Mouse (Mus musculus) layer of hippocampus, postnatal 14 days (tissue): ENCODE measurements around the gene Gm49373. TPM values are rescaled to one million over a fixed set of nuclear protein-coding genes. Genes with fewer than 3 reads are reported as not detected.
A peak's percentile ranks its signal among the peaks of the same experiment; 100 is the strongest.

ENCODE experiments used
- DNase-seq, 2 experiments: peaks; one replicate each; pipeline ENCODE4 v3.0.0; 2021 to 2022; ENCODE audit warnings: low spot score in 2 of 2, mixed read lengths in 1 of 2
- long read RNA-seq, 2 experiments: library from polyadenylated mRNA; stranded (forward); transcript quantifications; one replicate each; pipeline ENCODE4 v2.0.0; 2021
- total RNA-seq, 2 experiments: library from RNA; stranded (reverse); gene quantifications; 2 replicates each; pipeline ENCODE4 v1.2.3; 2021

Gm49373 gene
- total RNA-seq: 1 to 10 TPM in 1 of 2 experiments, under 1 TPM in 1; 0.55 to 1.6 TPM
- long read RNA-seq, experiment 1: 0 reads
- long read RNA-seq, experiment 2: 0 reads

DNA sequence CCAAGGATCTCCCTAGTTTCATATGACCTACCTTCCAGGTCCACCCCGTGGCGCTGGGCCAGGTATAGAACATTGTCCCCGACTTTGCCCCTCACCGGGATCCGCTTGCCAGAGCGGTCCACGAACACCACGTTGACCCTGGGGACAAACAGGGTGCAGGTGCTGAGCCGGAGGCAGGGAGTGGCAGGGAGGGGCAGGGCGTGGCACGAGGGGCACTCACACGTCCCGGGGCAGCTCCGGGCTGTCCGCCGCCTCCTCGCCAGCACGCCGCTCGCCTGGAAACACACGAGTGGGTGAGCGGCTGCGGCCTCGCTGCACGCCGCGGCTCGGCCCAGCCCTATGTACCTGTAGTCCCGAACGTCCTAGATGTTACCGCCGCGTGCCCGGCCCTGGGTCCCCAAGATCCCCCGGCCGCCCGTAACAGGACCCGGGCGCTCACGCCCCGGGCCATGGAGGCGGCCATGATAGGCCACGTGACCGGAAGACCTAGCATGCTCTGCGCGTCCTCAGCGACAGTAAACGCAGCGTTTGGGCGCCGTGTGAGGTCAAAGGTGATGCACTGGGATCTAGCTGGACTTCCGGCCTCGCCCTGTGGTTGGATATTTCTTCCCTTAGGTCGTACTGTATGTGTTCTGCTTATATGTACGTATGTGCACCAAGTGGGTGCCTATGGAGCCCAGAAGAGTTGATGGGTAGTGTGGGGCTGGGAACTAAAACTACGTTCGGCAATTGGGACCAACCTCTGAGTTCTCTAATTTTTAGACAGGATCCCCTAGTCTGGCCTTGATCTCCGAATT is at the start of gene Gm49373, which contains the start of gene Fdx1l:
Gm49373 (minus strand) TSS at position 53 of the 797 bp plus-strand sequence.
Fdx1l (minus strand) TSS at position 571 of the 797 bp plus-strand sequence.
- DNase-seq: peak; percentile 88 to 94

DNA sequence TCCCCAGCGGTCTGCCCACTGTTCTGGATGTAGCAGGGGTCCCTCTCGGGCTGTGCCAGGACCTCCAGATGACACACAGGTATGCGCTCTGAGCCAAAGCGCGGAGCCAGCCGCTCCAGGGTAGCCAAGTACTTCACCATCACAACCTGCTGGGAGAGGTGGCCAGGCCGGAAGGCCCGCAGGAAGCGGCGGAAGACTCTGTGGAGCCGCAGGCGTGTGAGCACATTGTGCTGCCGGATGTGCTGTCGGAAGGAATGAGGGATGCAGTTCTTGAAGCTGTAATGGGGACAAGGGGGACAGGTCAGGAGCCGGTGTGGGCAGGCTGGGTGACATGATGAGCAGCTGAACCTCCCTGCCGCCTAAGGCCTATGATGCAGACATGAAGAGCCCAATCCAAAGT is 48.6 kb upstream of the Gm49373 start:
- no peak for DNase-seq

DNA sequence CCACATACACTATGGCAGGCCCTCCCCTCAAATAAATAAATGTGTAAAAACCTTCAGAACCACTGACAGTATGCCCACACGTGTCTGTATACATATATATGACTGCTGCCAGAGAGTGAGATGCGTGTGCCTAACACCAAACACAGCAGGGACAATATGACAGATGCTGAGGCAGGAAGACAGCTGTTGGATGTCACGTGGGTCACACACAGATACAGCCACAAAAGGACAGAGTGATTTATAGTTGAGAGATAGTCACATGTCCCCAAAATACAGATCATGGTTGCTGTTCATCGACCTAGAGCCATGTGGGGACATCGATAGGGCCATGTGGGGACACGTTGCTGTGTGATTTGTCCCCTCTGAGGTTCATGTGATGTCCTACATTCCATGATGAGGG is 44.2 kb upstream of the Gm49373 start:
- DNase-seq: no peak

DNA sequence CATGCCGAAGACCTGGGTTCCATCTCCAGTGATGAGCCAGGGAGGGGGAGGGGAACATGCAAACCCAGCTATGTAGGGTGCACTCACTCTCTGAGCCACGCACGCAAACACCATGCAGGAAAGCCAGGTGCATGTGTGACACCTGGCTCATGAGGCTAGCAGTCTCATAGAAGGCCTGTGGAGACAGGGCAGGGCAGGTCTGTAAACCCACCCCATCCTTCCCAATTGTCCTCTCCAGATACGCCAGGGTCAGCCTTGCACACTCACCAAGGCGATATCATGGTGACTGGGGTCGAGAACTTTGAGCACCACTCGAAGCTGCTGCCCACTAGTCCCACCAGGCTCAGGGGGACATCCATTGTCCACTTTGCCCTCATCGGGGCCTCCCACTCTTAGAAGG is 42.2 kb upstream of the Gm49373 start:
- DNase-seq: no peak

DNA sequence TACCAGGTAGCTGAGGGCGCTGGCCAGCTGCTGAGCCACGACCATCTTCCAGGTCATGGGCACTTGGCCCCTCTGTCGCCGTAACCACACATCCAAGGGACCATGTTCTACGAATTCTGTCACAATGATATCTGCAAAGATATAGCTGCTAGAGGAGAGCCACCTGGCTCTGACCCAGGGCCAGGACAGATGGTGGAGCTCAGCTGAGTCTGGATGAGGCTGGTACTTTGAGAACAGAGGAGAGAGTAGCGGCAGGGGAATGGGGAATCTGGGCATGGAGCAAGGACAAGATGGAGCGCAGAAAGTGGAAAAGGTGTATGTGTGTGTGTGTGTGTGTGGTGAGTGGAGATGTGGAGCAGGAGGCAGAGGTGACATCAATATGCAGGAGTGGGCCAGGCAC is 41.3 kb upstream of the Gm49373 start:
- no peak for DNase-seq

DNA sequence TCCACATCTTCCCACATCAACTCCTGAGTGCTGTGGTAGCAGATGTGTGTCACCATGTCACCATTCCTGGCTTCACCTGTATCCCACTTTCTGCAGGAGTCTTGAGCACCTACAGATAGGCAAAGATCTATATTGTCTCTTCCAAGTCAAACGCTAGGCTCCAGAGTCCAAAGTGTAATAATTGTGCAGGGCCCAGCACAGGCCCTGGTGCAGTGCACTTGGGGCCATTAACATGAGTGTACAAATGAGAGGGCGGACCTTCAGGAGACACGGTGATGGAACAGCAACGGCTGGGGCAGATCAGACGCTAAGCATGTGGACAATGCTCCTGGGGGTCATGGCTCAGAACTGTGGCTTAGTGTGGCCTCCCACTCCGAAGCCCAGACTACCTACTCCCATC is 40.9 kb upstream of the Gm49373 start:
- no peak for DNase-seq

DNA sequence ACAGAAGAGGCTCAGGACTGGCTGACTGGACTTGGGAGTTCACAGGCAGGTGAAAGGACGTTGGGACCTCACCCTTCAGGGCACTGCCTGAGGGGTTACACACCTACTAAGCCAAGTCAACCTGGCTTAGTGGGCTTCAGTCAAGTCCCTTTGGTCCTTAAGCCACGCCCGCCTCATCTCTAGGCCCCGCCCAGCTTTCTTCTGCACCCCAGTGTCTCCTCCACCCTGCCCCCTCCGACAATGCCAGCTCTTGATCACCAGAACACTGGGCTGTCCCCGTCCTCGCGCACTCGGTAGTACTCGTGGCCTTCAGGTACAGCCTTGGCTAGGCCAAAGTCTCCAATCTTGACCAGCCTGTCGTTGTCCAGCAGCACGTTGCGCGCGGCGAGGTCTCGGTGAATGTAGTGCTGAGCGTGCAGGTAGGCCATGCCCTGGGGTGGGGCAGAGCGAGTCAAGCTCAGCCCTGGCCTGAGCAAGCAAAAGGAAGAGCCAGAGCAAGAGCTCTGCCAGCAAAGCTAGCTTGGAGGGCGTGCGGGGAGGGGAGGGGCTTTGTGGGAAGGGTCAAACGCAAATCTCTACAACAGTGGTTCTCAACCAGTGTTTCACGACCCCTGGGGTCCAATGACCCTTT is 34.8 kb upstream of the Gm49373 start:
- no peak for DNase-seq

DNA sequence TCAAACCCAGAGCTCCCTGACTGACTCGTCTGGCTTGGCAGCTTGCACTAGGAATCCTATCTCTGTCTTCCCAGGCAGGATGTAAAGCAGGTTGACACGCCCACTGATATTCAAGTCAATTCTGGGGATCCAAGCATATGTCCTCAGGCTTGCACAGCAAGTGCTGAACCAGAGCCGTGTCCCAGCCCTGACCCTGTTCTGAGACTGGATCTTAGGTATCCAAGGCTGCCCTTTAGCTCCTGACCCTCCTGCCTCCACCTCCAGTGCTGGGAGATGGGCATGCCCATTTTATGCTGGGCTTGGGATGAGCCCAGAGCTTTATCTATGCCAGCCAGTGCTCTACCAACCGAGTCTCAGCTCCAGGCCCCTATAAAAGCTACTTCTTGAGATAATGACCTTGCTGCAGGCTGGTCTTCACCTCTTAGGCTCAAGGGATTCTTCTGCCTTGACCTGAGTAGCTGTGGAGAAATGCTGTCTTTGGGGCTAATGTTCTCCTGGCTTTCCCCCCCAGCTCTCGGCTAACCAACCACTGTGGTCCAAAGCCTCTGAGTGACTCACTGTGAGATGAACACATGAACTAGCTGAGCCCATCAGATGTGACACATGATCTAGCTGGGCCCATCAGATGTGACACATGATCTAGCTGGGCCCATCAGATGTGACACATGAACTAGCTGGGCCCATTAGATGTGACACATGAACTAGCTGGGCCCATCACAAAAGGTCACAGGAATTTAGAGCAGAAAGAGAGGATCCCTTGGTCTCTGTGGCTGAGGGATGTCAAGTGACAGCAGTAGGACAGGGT is 33.1 kb upstream of the Gm49373 start:
- DNase-seq: no peak

DNA sequence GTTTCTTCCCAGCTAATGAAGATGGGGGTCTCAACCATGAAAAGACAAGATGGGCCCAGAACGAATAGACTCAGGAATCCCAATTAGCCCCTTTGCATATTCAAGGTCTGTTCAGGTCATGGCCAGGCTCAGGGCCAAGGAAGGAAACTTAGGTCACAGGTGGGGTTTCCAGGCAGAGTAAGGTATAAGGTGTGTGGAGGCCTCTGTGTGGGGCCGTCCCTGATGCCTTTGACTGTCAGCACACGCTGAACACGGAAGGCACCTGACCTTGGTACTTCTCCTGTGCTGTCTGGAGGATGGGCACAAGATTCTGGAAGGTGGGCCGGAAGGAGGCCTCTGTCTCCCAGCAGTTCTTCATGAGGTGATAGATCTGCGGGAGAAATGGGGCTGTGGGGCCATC is 31.9 kb upstream of the Gm49373 start:
- no peak for DNase-seq

DNA sequence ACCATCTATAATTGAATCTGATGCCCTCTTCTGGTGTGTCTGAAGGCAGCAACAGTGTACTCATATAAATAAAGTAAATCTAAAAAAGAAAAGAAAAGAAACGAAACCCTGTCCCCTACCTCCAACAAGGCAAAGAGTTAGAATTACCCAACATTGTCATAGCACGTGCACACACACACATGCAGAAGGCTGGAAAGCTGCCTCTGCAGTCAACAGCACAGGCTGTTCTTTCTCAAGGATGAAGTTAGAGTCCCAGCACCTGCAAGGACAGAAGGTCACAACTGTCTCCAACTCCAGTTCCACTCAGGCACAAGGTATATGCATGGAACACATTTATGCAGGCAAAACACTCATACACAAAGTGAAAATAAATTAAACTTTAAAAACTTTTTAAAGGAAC is 29.2 kb upstream of the Gm49373 start:
- no peak for DNase-seq

DNA sequence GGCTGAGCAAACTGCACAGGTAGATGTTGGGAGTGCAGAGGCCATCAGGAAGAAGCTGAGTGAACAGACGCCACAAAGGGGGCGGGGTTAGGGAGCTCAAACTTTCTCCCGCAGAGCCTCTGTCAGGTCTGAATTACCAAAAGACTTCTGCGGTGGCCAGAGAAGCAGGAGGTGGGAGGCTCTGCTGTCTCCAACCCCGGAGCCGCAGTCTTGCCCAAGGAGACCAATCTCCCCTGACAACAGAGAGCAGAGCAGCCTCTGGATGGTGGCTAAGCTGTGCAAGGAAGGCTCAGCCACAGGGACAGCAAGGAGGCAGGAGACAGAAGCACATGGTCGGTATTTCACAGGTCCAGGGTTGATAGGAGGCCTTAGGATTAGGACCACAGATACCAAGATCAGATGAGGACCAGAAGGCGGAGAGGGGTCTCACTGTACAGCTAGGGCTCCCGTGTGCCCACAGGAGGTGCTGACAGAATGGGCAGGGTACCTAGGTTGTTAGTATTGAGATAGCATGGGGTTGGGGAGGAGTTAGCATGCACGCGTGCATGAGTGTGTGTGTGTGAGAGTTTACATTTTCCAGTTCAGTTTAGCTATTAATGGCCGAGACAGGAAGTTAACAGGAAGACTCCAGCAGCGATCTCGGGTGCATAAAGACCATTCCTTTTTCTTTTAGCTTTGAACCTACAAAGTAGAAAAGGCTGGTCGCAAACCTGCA is 27.7 kb upstream of the Gm49373 start:
- DNase-seq: no peak

DNA sequence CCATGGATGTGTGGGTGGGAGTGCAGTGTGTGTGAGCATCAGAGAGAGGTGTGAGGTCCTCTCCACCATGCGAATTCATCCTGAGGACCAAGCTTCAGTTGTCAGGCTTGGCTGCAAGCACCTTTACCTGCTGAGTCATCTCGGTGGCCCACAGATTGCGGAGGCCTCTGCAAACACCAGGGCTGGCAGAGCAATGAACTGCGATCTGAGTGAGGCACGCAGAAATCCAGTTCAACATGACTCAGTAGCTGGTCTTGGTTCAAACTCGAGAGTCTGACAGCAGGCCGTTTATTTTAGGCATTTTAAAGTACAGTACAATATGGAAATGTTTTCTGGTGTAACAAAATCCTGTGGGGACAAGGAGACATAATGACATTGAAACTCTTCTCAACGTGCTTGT is 24.9 kb upstream of the Gm49373 start:
- DNase-seq: peak; percentile 29 to 48

DNA sequence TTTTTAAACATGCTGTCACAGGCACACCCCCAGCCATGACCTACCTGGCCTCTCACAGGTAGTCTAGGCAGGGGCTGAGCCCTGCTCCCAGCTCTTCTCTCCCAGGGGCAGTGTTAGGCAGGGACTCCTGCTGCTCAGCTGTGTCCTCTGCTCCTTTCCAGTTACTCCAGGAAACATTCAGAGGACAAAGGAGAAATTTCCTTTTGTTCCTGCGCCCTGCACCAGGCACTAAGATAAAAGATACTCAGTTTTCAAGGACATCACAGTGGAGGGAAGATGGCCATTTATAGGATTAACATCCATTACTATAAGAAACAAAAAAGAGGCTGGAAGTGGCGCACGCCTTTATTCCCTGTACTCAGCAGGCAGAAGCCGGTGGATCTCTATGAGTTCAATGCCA is 23.1 kb upstream of the Gm49373 start:
- no peak for DNase-seq

DNA sequence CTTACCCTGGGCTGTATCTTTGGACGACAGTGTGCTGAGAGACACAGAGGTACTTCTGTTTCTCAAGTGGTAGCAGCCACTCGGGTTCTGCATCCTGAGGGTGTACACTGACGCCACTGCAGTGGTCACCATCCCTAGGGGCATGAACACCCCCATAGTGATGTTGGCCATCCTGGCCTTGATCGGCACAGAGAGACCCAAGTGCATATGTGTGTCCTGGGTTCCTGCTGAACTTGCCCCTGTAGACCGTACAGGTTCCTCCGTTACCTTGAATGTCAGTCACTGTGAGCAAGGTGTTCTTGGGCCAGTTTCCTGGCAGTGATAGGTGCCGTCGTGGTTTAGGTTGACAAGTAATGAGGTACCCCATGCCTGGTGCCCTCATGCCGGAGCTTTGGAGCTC is 20.5 kb upstream of the Gm49373 start:
- DNase-seq: no peak

DNA sequence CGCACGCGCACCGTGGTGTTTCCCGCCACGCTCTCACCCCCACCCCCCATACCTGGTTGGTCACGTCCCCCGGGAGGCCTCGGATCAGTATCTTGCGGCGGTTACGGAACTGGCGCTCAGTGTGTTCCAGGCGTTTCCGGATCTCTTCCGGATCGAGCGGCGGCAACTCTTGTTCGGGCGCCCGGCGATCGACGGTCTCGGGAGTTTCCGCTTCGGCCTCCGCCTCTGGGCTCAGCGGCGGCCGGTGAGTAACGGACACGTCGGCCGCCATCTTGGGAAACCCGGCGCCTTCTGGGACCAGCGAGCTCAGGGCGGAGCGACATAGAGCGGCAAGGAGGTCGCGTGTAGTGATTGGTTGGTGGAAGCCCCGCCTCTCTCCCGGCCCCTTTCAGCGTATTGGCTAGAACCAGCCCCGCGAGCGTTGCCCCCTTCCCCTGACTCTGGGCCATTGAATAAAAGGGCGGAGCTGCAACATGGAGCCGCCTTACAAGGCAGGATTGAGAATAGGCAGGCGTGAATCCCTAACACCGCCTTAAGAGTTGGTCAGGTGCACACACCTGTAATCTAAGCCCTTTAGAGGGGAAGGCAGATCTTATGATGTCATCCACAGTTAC is 18.9 kb upstream of the Gm49373 start, which contains the start of the genes Gm38431 and Raver1:
Gm38431 (minus strand) TSS at position 291 of the 614 bp plus-strand sequence.
Raver1 (minus strand) TSS at position 302 of the 614 bp plus-strand sequence.
- peak; percentile 97 to 98 for DNase-seq

DNA sequence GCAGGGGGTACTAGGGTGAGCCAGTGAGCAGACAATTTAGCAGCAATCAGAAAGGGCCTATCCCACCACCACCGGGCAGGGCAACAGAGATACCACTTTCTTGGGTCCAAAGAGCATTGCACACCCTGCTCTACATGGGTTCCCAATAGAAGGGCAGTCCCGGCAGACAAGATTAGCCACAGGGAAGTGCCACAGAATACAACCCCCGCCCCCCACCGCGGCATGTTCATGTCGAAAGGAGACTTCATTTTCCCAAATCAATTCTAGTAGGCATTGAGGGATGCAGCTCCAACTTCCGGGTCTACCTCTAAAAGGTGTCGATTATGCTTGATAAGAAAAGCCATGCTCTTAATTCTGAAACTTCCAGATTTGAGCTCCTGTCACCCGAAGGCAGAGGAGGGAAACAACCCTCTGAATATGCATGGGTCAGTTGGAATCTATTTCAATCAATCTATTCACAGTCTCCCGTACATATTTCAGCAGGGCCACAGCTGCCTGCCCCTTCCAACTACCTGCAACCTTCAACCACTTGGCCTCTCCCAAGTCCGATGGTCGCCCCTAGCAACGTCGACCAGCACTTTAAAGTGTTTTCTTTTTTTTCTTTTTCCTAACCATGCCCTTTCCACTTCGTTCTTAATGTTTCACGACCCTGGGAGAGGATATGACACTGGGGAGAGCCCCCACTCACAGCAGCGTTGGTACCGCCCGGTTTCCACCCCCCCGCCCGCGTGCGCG is 18.2 kb upstream of the Gm49373 start:
- DNase-seq: peak in 1 of 2 experiments; percentile 22

DNA sequence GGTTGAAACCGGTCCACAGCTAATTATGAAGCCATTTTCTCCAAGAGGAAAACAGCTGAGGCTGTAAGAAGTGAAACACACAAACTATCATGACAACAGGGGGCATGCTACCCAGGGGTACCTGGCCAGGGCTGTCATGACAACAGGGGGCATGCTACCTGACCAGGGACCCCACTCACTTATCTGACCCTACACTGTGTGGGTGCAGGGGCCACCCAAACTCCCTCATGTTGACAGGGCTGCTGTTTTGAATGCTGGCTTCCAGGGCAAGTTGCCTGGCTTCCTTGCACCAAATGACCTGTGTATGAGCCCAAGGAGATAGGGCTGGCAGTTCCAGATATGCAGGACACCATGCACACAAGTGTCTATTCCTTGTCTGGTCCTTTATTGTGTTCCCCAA is 17.6 kb upstream of the Gm49373 start:
- no peak for DNase-seq

DNA sequence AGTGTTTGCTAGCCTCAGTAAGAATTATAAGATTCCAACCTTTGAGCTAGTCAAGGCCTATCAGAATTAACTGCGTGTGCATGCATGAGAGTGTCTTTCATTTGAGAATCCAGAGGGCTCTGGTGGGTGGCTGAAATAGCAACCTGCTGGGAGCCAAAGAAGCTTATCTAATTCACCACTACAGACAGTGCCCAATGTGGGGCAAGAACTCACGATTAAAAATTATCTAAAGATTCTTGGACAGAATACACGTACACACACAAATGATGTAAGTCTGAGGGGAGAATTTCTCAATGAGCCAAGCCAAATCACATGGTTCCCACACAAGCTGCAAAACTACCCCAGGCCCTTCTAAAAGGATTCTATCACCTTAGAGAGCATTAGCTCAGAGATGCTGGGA is 10.4 kb upstream of the Gm49373 start:
- DNase-seq: no peak

DNA sequence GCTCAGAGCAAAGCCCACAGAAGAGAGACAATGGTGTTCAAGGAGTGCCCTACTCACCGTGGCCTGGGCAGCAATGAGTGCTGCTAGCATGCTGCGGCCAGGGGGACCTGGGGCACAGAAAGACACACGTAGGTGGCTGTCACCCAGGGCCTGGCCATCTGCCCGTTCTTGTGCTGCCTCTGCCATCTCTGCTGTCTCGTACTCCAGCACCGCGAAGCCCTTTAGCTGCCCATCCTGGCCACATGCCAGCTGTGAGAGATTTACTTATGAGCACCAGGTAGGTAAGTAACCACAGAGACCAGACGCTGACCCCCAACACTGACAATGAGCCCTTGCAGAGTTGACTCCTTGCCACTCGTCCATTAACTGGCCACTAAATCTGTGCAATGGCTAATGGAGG is 8.2 kb upstream of the Gm49373 start:
- no peak for DNase-seq

DNA sequence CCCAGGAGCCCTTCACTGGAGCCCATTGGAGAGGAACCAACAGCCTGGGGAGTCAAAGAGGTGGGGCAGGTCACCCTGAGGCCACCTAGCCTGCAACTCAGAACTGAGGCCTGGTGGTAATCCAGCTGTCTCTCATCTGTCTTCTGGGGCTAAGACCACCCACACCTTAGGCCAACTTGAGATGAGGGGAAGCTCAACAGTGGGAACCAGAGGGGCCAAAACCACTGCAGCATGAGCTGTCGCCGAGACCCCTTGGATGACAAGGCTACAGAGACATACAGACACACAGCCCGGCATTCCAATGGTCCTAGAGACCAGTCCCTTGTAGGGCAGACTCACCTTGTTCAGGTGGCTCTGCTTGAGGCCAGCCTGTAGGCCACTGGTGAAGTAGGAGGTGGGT is 2.7 kb upstream of the Gm49373 start:
- no peak for DNase-seq
